Mouse (Mus musculus) spleen, embryonic (tissue): Measurements from ENCODE around the gene Lsm4.

Experiments used
- CTCF ChIA-PET: fragments of 350-600 bp; sonication (Branson Sonifier 250); formaldehyde crosslinking; loops from one replicate; lab custom pipeline; 2022; lab: Charles Lee

The Lsm4 gene

DNA sequence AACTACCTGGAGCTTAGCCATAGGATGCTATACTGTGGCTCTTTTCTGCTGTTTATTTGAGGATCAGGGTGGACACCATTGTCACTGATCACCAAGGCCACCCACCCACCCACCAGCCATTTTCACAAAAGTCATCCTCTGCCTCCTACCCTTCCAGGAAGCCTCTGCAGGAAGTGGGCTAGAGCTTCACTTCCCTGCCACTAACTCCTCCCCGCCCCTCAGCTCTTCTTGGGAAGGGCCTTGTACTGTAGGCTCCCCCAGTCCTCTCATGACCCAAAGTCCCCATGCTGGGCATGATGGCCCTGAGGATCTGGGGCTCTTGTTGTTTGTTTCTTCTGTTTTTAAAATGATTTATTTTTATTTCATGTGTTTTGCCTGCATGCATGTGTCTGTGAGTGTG lies 2.3 kb downstream of the Lsm4 start:
- CTCF ChIA-PET: interaction anchor here (0.5 to 0.7 kb wide), 2 partner anchors 22 to 27 kb away, joined by 3 to 4 read pairs; no protein-coding TSS in a partner anchor

DNA sequence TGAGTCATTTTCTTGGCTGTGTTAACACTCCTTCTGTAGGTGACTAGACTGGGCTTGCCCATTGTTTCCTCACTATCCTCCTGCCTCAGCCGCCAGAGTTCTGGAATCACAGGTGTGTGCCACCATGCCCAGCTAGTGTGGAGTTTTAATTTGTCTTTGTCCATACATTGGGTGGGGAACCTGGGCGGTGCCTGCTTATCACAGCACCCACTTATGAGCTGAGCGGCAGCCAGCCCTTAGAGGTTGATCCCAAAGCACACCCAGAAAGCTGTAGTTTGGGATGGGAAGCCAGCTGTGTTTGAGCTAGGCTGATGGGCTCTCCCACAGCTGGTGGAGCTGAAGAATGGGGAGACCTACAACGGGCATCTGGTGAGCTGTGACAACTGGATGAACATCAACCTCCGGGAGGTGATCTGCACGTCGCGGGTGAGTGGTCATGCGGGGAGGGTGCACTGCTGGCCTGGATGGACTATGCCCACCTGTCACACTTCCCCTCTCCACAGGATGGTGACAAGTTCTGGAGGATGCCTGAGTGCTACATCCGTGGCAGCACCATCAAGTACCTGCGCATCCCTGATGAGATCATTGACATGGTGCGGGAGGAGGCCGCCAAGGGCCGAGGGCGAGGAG lies 4.5 kb downstream of the Lsm4 start:
- CTCF ChIA-PET: interaction anchor here (0.7 to 1.0 kb wide), 3 partner anchors 18 to 78 kb away, joined by 3 to 8 read pairs (median 3); no protein-coding TSS in a partner anchor

DNA sequence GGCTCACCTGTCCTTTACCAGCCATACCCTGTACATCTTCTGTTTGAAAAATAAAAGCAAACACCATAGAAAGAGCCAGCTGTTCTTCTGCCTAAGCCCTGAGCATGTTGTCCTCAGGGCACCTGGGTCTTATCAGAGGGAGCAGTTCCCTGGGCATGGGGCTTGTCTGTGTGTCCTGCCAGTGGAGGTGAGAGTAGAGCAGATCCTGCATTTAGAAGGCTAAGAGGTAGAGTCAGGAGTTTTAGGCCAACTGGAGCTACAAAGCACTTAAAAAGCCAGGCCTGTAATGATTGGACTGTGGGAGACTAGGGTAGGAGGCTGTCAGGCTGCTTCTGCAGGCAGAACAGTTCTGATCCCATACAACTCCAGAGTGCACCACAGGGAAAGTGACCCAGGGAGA lies 5.6 kb downstream of the Lsm4 start:
- CTCF ChIA-PET: no interaction called here

GRCm38 (mm10) chr8:70679404-70679803 lies 6.4 kb downstream of the Lsm4 start:
- CTCF ChIA-PET: no interaction called here

DNA sequence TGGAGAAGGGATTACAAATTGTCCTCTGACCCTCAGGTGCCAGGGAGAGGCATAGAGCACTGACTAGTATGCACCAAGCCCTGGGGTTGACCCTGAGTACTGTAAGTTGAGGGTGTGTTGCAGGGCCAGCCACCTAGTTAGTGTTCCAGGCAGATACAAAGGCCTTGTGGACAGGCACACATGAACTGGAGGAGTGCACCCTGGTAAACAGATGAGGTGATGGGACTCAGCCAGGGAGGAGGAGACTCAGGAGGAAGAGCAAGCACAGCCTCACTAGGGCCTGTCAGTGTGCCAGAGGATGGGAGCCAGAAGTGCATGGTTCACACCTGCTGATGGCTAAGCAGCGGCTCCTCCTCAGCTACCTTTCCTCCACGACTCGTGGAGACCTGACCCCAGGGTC lies 7.0 kb downstream of the Lsm4 start:
- CTCF ChIA-PET: no interaction called here

DNA sequence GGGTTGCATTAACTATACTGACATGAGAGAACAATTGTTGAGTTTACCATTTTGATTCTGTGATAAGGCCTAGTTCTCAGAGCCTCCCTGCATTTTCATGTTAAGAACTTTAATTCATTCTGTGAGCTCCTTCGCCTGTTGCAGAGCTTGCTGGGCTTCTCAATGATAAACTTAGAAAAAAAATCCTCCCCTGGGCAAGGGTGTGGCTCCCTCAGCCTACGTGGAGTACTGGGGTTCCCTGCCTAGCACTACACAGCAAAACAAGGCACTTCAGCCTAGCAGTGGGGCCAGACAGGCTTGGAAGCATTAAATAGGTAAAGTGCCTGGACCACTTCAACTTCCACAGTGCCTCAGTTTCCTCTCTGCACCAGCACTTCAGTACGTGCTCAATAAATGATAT lies 8.4 kb downstream of the Lsm4 start:
- CTCF ChIA-PET: no interaction called here

GRCm38 (mm10) chr8:70682193-70682592 lies 9.1 kb downstream of the Lsm4 start:
- CTCF ChIA-PET: interaction anchor here (0.7 kb wide), 1 partner anchor 23 kb away, joined by 3 read pairs; no protein-coding TSS in a partner anchor

- CTCF ChIA-PET: no interaction called here
These were observed 9.6 kb downstream of the Lsm4 start for GRCm38 (mm10) chr8:70682692-70683091.

GRCm38 (mm10) chr8:70684291-70684690 lies 11.2 kb downstream of the Lsm4 start:
- CTCF ChIA-PET: no interaction called here

DNA sequence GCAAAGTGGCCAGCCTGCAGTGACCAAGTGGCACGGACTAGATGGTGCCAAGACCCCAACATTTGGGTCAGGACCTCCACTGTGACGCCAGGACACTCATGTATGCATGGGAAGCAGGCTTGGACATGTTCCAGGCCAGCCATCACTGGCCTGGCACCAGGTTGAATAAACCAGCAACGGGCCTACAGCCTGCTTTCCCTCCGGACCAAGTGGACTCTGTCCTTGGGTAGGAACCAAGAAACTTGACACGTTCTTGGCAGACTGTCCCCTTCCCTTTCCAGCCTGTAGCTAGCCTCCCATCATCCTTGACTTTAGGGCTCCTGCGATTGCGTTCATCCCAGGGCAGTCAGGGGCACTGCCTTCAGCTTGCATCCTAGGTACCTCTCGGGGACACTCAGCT lies 14.5 kb downstream of the Lsm4 start:
- CTCF ChIA-PET: no interaction called here

DNA sequence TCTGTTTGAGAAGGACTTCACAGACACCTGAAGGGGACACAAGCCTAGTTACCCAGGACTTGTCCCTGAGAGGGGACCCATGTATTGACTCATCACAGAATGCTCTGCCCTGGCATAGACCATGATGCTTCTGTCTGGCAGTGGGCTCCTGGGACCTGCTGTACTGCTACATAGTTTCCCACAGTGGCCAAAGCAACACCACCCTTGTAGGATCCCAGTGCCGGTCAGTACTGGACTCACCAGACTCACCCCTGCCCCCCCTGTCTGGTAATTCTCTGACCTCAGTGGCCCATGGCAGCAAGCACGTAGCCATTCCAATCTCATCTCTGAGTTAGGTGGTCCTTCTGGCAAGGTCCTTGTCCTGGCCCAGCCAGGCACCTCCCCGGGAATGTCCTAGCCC lies 15.1 kb downstream of the Lsm4 start:
- CTCF ChIA-PET: no interaction called here

DNA sequence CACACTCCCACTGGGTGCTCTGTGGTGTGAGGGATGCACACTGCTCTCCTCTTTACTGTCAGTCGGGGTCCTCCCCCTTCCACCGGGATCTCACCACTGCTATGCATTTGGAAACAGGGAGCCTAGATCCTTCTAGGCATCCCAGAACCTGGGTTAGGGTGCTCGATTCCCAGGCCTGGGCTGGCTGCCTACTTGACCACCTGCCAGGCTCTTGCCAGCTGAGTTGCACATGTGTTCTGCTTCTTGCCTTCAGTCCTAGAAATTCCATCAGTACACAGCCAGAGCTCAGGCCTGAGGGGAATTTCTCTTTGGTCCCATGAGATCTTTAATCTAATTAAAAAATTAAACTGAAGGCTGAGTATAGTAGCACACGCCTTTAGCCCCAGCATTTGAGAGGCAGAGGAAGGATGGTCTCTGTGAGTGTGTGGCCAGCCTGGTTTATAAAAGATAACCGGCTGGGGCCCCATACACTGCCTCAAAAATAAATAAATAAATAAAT lies 16.9 kb downstream of the Lsm4 start:
- CTCF ChIA-PET: no interaction called here

- CTCF ChIA-PET: no interaction called here
These were observed 18.2 kb downstream of the Lsm4 start for GRCm38 (mm10) chr8:70691230-70691629.

- CTCF ChIA-PET: no interaction called here
These were observed 18.7 kb downstream of the Lsm4 start for GRCm38 (mm10) chr8:70691727-70692231.

GRCm38 (mm10) chr8:70693636-70694035 lies 20.6 kb downstream of the Lsm4 start:
- CTCF ChIA-PET: no interaction called here

DNA sequence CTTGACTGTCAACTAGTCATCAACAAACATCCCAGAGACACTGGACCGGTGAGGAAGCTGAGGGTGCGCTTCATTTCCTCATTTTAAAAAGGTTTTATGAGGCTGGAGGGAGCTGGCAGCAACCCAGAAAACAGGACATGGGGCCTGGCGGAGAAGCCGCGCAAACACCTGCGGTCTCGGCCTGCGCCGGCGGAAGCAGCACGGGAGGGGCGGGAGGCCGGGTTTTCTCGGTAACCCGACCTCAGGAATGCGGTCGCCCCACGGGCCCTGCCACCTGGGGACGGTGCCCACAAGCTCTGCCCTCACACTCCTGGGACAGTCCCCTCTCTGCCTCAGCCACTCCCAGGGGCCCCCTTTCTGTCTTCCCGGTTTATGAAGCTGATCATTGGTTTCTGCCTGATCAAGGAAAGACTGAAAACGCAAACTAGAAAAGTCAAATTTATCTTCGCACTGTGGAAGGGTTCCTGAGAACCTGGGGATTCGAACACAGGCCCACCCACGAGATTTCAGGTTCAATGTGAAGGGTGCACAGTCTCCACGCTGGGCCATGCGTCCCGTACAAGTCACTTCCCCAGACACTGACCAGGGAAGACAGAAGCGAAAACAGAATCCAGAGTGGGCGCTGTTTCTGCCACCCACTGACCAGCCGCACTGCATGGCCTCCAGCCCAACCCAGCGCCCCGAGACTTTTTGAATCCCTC lies 22.4 kb downstream of the Lsm4 start:
- CTCF ChIA-PET: interaction anchor here (0.7 kb wide), 1 partner anchor 82 kb away, joined by 3 read pairs; no protein-coding TSS in a partner anchor

GRCm38 (mm10) chr8:70696019-70696885 lies 23.2 kb downstream of the Lsm4 start:
- CTCF ChIA-PET: interaction anchor here (0.6 to 0.7 kb wide), 3 partner anchors 26 to 168 kb away, joined by 3 to 6 read pairs (median 3); no protein-coding TSS in a partner anchor

DNA sequence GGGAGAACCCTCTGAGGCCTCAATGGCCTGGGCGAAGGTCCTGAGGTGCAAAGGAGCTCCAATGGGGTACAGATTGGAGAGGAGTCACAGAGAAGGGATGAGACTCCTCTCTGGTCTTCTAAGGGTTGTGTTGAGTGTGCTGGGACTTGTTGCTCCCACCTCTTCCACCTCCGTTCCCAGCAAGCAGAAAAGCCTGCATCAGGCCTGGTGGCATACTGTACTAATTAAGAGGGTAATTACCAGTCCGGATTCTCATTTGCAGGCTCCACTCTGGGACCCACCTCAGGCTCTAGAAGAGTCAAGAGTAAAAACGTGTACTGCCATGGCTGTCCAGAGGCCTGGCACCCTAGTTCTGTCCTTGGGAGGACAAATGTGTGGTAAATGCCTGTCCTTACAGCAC lies 23.9 kb downstream of the Lsm4 start:
- CTCF ChIA-PET: no interaction called here

GRCm38 (mm10) chr8:70697366-70698250 lies 24.6 kb downstream of the Lsm4 start:
- CTCF ChIA-PET: interaction anchor here (0.5 kb wide), 1 partner anchor 319 kb away, joined by 4 read pairs; no protein-coding TSS in a partner anchor

DNA sequence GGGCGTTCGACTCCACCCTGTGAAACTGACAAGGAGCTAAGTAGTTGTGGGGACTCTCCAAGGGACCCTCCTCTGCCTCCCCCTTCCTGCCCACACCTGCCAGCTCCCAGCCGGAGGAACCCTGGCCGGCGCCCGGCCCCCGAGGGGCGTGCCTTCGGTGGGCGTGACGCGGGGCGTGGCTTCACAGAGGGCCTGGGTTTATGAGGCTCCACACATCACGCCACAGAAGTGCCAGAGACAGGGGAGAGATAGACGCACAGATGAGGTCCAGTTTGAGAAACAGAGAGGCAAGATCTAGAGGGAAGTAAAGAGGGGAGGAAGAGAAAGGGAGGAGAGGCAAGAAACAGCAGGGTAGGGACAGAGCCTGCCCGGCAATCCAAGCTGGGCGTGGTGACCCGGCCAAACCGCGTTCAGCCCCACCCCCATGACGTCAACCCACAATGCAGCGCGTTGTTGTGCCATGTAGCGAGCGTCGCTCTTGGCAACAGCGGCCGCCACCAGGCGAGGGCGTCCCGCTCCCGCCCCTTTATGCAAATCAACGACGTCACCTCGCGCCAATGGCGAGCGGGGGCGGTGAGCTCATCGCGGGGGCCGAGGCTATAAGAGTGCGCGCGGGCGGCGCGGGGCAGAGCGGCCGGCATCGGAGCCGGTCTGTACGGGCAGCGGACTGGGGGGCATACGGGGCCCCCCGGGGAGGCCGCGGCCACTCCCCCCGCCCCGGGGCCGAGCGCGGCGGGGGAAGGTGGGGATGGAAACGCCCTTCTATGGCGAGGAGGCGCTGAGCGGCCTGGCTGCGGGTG lies 25.5 kb downstream of the Lsm4 start, which contains the start of gene Jund:
Gene Jund (plus strand): TSS at position 640 of the 800 bp plus-strand sequence.
- CTCF ChIA-PET: interaction anchor here (0.5 to 1.0 kb wide), 2 partner anchors 25 to 320 kb away, joined by 4 read pairs; partner anchors contain the start of gene Lsm4
